Mouse (Mus musculus): ENCODE measurements around the gene Vps72.

Gene Vps72

GRCm38 (mm10) chr3:95163419-95164255, 52.8 kb downstream of the Vps72 start:
- DNase-seq (ENCODE audit: inconsistent age in 2 of 2, low spot score in 1 of 2) = no peak

GRCm38 (mm10) chr3:95164256-95164550, 53.4 kb downstream of the Vps72 start:
- no peak for DNase-seq (ENCODE audit: inconsistent age in 2 of 2, low spot score in 1 of 2)

DNA sequence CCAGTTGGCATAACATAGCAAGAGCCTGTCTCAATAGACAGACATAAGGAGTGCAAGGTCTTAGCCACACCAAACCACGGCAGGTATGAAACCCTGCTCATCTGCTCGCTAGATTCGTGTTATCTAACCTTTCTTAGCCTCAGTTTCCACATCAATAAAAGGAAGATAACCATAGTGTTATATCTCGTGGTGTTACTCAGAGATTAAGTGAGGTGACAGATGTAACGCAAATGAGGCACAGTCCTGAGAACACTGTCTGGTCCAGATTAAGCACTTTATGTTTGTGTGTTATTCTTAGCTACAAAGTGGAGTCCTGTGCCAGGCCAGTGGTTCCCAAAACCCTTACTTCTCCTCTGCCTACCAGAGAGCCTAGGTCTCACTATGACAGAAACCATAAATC, 54.0 kb downstream of the Vps72 start:
- DNase-seq (ENCODE audit: inconsistent age in 2 of 2, low spot score in 1 of 2) = no peak

DNA sequence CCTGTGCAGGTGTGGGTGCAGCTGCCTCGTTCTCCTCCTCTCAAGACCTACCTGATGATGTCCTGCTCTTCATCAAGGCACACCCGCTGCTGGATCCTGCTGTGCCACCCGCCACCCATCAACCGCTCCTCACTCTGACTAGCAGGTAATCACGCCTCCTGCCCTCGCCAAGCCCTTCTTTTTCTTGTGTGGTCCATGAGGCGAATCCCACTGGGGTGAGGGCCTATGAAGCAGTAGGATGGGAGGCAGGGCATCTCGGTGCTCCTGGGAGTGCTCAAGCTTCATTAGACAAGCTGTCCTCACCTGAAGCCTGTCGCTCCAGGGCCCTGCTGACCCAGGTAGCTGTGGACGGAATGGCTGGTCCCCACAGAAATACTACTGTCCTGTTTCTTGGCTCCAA, 59.2 kb downstream of the Vps72 start:
- no peak for DNase-seq (ENCODE audit: inconsistent age in 2 of 2, low spot score in 1 of 2)

GRCm38 (mm10) chr3:95171105-95171504, 60.3 kb downstream of the Vps72 start:
- DNase-seq (ENCODE audit: inconsistent age in 2 of 2, low spot score in 1 of 2) = no peak

Measured in adrenal gland, adult (tissue).